Mouse (Mus musculus) thymus, postnatal 25 days (tissue): ENCODE measurements around the gene Uck2.

Source experiments
- DNase-seq: peaks from one replicate; pipeline ENCODE4 v3.0.0; 2022

The Uck2 gene

DNA sequence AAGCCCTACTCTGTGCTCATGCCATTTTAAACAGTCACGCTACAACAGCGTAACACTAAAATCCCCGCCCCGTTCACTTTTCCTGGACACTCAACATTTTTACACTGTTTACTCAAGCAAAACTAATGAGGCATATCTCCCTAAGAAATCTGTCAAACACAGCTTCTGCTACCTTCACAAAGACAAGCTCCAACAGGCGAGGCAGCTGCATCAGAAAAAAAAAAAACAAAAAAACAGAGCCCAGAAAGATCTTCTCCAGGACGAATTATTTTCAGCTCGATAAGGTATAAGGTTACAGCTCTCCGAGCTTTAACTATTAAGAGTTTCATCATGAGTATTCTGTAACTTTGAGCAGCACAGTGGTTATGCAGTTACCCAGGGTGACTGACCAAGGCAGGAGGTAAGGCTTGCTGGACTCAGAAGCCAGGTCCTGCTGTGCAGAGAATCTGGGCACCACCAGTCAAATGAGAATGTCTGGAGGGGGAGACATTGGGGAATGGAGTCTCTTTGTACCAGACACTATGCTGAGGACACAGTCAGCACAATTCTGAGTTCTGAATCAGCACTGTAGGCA lies 79.9 kb downstream of the Uck2 start:
- no peak for DNase-seq

DNA sequence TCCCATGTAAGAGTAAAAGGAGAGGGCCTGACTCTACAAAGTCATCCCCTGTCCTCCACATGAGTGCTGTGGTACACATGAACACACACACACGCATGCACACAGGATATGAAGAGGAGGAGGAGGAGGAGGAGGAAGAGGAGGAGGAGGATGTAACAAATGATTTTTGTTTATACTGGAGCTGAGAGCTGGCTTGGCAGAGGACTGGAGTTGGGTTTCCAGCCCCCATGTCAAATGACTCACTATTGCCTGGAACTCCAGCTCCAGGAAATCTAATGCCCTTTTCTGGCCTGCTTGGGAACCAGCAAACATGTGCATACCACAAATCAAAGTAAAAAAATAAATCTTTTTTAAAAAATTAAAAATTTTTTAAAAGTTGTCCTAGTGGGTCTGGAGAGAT lies 80.7 kb downstream of the Uck2 start:
- no peak for DNase-seq

DNA sequence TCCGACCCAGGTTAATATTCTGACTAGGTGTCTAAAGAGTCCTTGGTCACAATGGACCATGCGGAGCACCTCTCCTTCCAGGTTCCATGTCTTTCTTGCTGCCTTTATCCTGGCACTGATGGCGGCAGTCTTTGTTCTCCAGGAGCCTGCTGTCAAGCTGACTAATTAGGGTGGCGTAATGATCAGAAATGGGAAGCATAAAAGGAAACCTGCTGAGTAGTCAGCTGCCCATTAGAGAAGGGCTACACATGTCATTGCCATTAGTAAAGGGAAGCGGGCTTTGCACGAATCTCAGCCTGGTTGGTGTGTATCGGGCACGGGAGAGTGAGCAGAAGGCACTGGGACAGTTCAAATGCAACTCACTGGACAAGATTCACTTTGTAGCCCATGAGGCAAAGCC lies 90.4 kb downstream of the Uck2 start:
- DNase-seq = no peak

DNA sequence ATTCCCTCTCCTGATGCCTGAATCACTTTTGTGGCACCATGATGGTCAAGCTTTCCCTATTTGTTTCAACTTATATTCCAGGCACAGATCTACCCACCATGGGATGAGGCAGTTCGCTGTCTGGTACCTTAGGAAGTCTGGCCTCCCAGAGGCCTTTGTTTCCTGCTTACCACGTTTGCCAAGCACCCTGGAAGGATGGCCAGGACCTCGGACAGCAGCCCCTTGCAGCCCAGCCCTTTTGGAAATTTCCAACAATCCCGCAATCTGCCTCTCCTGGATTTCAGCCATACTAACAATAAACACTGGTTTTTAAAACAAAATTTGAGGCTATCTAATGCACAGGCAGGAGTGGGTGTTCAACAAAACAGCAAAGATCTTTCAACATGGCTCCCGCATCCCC lies 97.3 kb downstream of the Uck2 start:
- no peak for DNase-seq

DNA sequence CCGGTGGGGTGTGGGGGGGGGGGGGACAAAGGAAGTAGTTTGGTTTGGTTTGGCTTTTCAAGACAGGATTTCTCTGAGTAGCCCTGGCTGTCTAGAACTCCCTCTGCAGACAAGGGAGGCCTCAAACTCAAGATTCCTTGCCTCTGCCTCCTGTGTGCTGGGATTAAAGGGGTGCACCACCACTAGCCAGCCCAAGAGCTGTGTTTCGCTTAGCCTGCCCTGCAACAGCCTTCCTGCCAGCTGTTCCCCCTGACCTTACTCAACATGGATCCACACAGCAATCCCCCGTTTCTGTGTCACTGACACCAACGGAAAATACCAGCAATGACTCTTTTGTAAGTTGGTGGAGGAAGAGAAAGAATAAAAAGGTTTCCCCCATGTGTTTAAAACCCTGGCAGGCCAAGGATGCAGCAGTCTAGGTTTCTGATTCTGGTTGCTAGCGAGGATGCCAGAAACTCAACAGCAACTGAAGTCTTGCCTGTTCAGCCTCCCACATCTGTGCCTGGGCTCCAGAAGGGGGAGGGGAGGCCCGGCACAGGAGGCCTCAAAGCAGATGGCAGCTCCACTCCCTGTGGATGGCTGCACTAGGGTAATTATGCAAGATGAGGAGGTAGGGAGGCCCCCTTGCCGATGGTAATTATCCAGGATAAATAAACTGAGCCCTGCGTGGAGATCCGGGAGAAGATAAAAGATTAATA lies 103.1 kb downstream of the Uck2 start:
- no peak for DNase-seq
